Mouse (Mus musculus): ENCODE results near the gene Slc2a4.

GRCm38 (mm10) chr11:69961841-69962240 is 13.9 kb upstream of the Slc2a4 start:
- TF ChIP-seq CTCF (IDR thresholded peaks at IDR 0.05; ENCODE audit: low read depth, low read length) (no peak), EP300 (IDR thresholded peaks at IDR 0.05; ENCODE audit: insufficient read depth, low read depth, low read length) (no peak), POLR2A (IDR thresholded peaks at IDR 0.05; ENCODE audit: insufficient read depth, low read length) (no peak)
